Mouse (Mus musculus) hindbrain, embryonic 12.5 days (tissue): Measurements from ENCODE around the gene Cdk8. TPM values are rescaled to one million over a fixed set of nuclear protein-coding genes. Genes with fewer than 3 reads are reported as not detected.

Experiments
- ATAC-seq: fragments of 200-750 bp; cut with Nextera tagmentation; 2 replicates; pipeline ENCODE4 v1.8.0; 2017; ENCODE audit warnings: moderate TSS enrichment; ENCODE audit not compliant: low FRiP score
- H3K27ac ChIP-seq: fragments of 300-500 bp; sonication (generic); 2 replicates; pipeline ENCODE4 v1.5.1; 2016; ENCODE audit warnings: mild to moderate bottlenecking
- H3K27me3 ChIP-seq: fragments of 300-500 bp; sonication (generic); 2 replicates; pipeline ENCODE4 v1.6.1; 2016; ENCODE audit warnings: mild to moderate bottlenecking
- H3K36me3 ChIP-seq: fragments of 300-500 bp; sonication (generic); 2 replicates; pipeline ENCODE4 v1.6.1; 2016; ENCODE audit warnings: mild to moderate bottlenecking
- H3K4me1 ChIP-seq: fragments of 300-500 bp; sonication (generic); 2 replicates; pipeline ENCODE4 v1.6.1; 2016
- H3K4me2 ChIP-seq: fragments of 300-500 bp; sonication (generic); replicated peaks from 2 replicates; pipeline ENCODE4 v1.6.1; 2016; ENCODE audit warnings: mild to moderate bottlenecking
- H3K4me3 ChIP-seq: fragments of 300-500 bp; sonication (generic); 2 replicates; pipeline ENCODE4 v1.5.1; 2016; ENCODE audit warnings: mild to moderate bottlenecking
- H3K9ac ChIP-seq: fragments of 300-500 bp; sonication (generic); 2 replicates; pipeline ENCODE4 v1.6.1; 2016; ENCODE audit warnings: mild to moderate bottlenecking, moderate library complexity
- H3K9me3 ChIP-seq: fragments of 300-500 bp; sonication (generic); replicated peaks from 2 replicates; pipeline ENCODE4 v1.6.1; 2016; ENCODE audit warnings: mild to moderate bottlenecking
- WGBS: fragments of 180-500 bp; shearing (Covaris S2); methylation state at CpG from one replicate; pipeline ENCODE4 v1.1.7; 2016; 5-methylcytosine and 5-hydroxymethylcytosine counted together
- polyA plus RNA-seq: library from polyadenylated mRNA; unstranded; fragments of >200 nt; fragmentation: Nextera tagmentation; extraction: Ambion mirVana; gene quantifications from 2 replicates; pipeline ENCODE4 v1.2.1, GENCODE M21; 2016

Cdk8 gene
- polyA plus RNA-seq, 1 experiment from 2014 or later = 32.6 TPM

DNA sequence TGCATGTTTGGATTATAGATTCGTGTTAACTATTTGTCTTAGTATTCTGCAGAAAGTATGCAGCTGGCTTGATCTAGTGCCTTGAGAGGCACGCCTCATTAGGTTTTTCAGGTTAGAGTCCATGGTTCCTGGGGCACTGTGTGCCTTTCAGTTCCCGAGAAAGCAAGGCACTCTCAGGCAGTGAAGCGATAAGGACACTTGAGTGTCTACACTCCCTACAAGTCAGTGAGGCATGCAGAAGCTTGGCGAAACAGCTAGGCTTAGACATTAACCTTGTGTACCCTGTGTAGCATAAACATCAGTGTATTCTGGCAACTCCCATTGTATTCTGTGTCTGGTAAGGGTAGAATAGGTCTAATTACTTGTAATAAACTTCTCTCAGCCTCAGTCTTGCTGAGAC lies 25.5 kb upstream of the Cdk8 start:
- H3K4me2 ChIP-seq = no peak overlapping the region
- no peaks in the 10 kb centered on the region for H3K27me3 ChIP-seq
- no peaks in the 10 kb centered on the region for H3K4me1 ChIP-seq
- no peak overlapping the region for H3K4me3 ChIP-seq
- no peak for ATAC-seq
- H3K9me3 ChIP-seq = 0 out of 2 replicates have a peak, but pooled peaks cover 4% of the 10 kb centered on the region
- no peak overlapping the region for H3K27ac ChIP-seq
- H3K36me3 ChIP-seq = peaks cover 82% of the 10 kb centered on the region
- H3K9ac ChIP-seq = no peak overlapping the region
- 94% methylated on average over 5 of the region's 5 CpGs for WGBS

DNA sequence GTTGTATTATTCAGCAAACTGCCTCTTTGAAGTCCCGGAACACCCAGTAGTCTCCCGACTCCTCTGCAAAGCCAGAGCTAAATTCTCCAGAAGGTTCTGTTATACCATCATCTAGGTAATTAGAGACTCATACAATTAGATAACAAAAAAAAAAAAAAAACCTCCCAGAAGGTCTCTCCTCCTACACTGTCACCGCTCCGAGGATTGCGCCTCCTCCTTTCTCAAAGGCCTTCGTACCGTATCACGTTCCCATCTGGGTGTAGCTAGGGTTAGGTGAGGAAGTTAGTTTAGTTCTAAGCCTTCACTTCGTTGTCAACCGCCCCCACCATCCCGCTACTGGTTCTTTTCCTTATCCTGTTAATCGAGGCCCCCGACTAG lies 10.5 kb upstream of the Cdk8 start:
- 10% methylated on average over 13 of the region's 13 CpGs for WGBS
- Histone ChIP-seq H3K27ac (peak overlapping the region; percentile 97; the same call in 1 of the 2 replicates), H3K27me3 (no peaks in the 10 kb centered on the region), H3K36me3 (peaks cover 26% of the 10 kb centered on the region), H3K4me2 (peak overlapping the region; percentile 51), H3K4me1 (peaks cover 9% of the 10 kb centered on the region), H3K9ac (peak overlapping the region; percentile 73), H3K4me3 (peak overlapping the region; percentile 74), H3K9me3 (no peaks in the 10 kb centered on the region)
- ATAC-seq = peak; percentile 66

- Histone ChIP-seq H3K4me2 (peak within 1 kb of the TSS; percentile 51), H3K4me1 (peaks cover 9% of the 10 kb centered on the region), H3K9ac (peak within 1 kb of the TSS; percentile 73), H3K27ac (peak within 1 kb of the TSS; percentile 97), H3K36me3 (peaks cover 20% of the 10 kb centered on the region), H3K27me3 (no peaks in the 10 kb centered on the region), H3K4me3 (peak within 1 kb of the TSS; percentile 74), H3K9me3 (no peaks in the 10 kb centered on the region)
- ATAC-seq = peak; percentile 100
- under 1% methylated on average over 65 of the region's 67 CpGs for WGBS
Observed at GRCm38 (mm10) chr5:146220879-146221714, 9.9 kb upstream of the Cdk8 start, which contains the start of gene Rnf6. Gene Rnf6 (minus strand): TSS chr5:146221555.

- Histone ChIP-seq H3K4me2 (peak overlapping the region; percentile 51), H3K27ac (peak overlapping the region; percentile 97), H3K36me3 (peaks cover 18% of the 10 kb centered on the region), H3K4me1 (peaks cover 9% of the 10 kb centered on the region), H3K4me3 (peak overlapping the region; percentile 74), H3K9me3 (no peaks in the 10 kb centered on the region), H3K27me3 (no peaks in the 10 kb centered on the region), H3K9ac (peak overlapping the region; percentile 73)
- WGBS = 38% methylated on average over 6 of the region's 6 CpGs
- ATAC-seq = no peak
Observed at GRCm38 (mm10) chr5:146221722-146222121, 9.3 kb upstream of the Cdk8 start.

DNA sequence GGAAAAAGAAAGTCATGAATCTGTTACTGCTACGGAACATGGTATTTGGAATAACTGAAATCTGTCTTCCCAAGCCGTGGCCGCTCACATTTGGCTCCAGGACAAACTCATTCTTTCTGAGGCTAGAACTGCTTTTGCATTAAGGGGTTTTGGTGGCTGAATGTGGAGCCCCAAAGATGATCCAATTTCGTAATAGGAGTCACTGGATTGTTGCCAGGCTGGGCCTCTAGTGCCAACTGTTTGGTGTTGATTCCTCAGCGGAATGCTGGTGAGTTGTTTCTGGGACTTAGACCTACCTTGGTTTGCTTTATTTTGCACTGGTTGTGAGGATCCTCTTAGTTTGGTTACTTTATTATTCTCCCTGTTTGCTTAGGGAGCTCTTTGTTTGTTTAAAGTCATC lies 7.2 kb upstream of the Cdk8 start:
- Histone ChIP-seq H3K9ac (no peak overlapping the region), H3K36me3 (peaks cover 5% of the 10 kb centered on the region; the same call in 1 of the 2 replicates), H3K4me3 (no peak overlapping the region), H3K4me1 (peaks cover 9% of the 10 kb centered on the region), H3K9me3 (no peaks in the 10 kb centered on the region), H3K27me3 (no peaks in the 10 kb centered on the region), H3K27ac (no peak overlapping the region), H3K4me2 (no peak overlapping the region)
- ATAC-seq = no peak
- 84% methylated on average over 5 of the region's 5 CpGs for WGBS

DNA sequence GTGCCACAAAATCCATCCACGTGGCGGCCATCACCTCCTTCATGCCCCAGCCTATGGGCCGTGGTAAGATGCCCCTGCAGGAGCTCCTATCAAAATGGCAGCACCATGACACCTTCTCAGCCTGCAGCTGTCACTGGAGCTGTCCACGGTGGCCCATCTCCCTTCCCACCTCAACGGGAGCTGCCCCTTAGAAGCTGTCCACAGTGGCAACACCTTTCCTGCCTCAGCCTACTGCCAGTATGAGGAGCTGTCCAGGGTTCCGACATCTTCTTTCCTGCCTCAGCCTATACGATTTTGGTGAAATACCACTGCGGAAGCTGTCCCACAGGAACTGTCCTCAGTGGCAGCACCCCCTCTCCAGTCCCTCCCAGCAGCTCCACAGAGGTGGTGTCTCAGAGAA lies 3.5 kb upstream of the Cdk8 start:
- Histone ChIP-seq H3K36me3 (no peaks in the 10 kb centered on the region), H3K4me3 (no peak overlapping the region), H3K27ac (no peak overlapping the region), H3K9me3 (no peaks in the 10 kb centered on the region), H3K4me1 (peaks cover 5% of the 10 kb centered on the region; the same call in 1 of the 2 replicates), H3K4me2 (no peak overlapping the region), H3K9ac (no peak overlapping the region), H3K27me3 (no peaks in the 10 kb centered on the region)
- 88% methylated on average over 8 of the region's 8 CpGs for WGBS
- ATAC-seq = no peak

- Histone ChIP-seq H3K27me3 (no peaks in the 10 kb centered on the region), H3K4me3 (peak overlapping the region; percentile 98), H3K27ac (peak overlapping the region; percentile 98), H3K4me2 (peak overlapping the region; percentile 55), H3K9ac (peak overlapping the region; percentile 96), H3K9me3 (no peaks in the 10 kb centered on the region), H3K36me3 (no peaks in the 10 kb centered on the region), H3K4me1 (peaks cover 17% of the 10 kb centered on the region)
- WGBS = 59% methylated on average over 17 of the region's 17 CpGs
- ATAC-seq = peak; percentile 11; the same call in 1 of the 2 replicates
Observed at GRCm38 (mm10) chr5:146229869-146230650, 970 bp upstream of the Cdk8 start.

- H3K9ac ChIP-seq = peak overlapping the region; percentile 96
- ATAC-seq = no peak
- no peaks in the 10 kb centered on the region for H3K27me3 ChIP-seq
- peak overlapping the region; percentile 81 for H3K4me2 ChIP-seq
- H3K4me1 ChIP-seq = peaks cover 17% of the 10 kb centered on the region
- peak overlapping the region; percentile 98 for H3K27ac ChIP-seq
- no peaks in the 10 kb centered on the region for H3K9me3 ChIP-seq
- no peaks in the 10 kb centered on the region for H3K36me3 ChIP-seq
- H3K4me3 ChIP-seq = peak overlapping the region; percentile 98
- under 1% methylated on average over 19 of the region's 19 CpGs for WGBS
Observed at GRCm38 (mm10) chr5:146231655-146231996, 596 bp downstream of the Cdk8 start.

DNA sequence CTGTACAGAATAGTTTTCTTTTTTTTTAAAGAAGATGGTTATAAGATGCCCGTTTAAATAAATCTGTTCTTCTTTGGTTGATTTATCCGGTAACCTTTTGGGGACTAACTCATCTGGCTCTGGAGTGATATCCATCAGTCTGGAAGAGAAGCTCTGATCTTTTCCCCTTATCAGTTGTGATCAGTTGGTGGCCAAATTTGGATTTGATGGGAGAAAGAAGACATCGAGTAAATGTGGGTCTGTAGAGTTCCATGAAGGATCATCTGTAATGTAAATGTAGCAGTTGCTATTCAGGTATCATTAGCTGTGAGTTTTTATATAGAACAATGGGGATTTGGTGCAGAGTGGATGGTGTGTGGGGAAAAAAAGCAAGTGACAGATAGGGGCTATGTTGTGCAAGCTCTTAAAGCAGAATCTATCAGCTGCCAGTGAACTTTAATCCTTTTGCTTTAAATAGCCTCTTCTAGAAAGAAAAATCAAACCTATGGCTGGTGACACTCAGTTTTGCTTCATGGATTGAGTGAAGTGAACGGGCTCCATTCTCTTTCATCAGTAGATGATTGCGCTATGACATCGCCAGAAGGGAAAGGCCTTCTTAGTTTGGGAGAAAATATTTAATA lies 1.1 kb downstream of the Cdk8 start:
- 40% methylated on average over 6 of the region's 6 CpGs for WGBS
- Histone ChIP-seq H3K9ac (peak overlapping the region; percentile 96), H3K4me2 (peak overlapping the region; percentile 81), H3K27me3 (no peaks in the 10 kb centered on the region), H3K9me3 (no peaks in the 10 kb centered on the region), H3K4me3 (peak overlapping the region; percentile 98), H3K27ac (no peak overlapping the region), H3K4me1 (peaks cover 17% of the 10 kb centered on the region), H3K36me3 (no peaks in the 10 kb centered on the region)
- no peak for ATAC-seq

DNA sequence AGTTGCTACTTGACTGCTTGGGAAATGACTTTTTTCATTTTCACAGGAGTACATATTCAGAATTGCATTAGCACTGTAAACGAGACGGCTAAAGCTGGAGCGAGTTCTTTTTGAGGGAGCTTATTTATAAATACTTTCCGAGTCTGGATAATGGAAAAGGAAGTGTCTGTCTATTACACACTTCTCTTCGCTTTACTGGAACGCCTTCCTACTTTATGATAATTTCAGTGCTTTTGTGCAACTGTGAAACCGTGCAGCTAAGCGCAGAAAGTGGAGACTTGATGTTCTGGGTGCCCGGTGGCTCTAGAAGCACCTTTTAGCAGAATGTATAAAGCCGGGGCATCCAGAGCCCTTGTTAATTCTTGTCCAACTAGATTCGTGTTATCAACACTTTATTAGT lies 1.8 kb downstream of the Cdk8 start:
- no peaks in the 10 kb centered on the region for H3K9me3 ChIP-seq
- peak overlapping the region; percentile 98 for H3K4me3 ChIP-seq
- H3K4me1 ChIP-seq = peaks cover 17% of the 10 kb centered on the region
- no peaks in the 10 kb centered on the region for H3K27me3 ChIP-seq
- no peak overlapping the region for H3K27ac ChIP-seq
- H3K9ac ChIP-seq = peak overlapping the region; percentile 54
- ATAC-seq = no peak
- 77% methylated on average over 11 of the region's 11 CpGs for WGBS
- H3K36me3 ChIP-seq = no peaks in the 10 kb centered on the region
- H3K4me2 ChIP-seq = peak overlapping the region; percentile 81

- Histone ChIP-seq H3K9me3 (no peaks in the 10 kb centered on the region), H3K4me1 (peaks cover 17% of the 10 kb centered on the region), H3K9ac (no peak overlapping the region), H3K27me3 (no peaks in the 10 kb centered on the region), H3K36me3 (no peaks in the 10 kb centered on the region), H3K4me3 (no peak overlapping the region), H3K4me2 (no peak overlapping the region), H3K27ac (no peak overlapping the region)
- no peak for ATAC-seq
- 83% methylated on average over 1 of the region's 1 CpGs for WGBS
Observed at GRCm38 (mm10) chr5:146234336-146234735, 3.3 kb downstream of the Cdk8 start.

DNA sequence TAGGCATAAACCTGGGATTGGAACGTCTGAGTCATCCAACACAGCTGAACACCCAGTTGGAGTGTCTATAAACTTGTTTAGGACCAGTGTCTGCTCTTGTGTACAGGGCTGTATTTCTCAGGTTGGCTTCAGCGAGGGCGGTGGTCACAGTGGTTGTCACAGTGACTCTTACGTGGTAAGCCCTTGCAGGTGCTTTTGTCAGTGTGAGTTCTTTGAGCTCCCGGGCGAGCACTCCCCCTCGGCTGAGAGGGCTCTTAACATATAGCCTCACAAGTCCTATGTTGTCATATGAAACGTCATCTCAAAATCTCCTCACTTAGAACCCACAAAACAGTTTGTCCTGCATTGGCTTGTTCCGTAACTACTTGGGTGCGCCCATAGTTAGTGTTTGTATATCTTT lies 7.2 kb downstream of the Cdk8 start:
- ATAC-seq = no peak
- Histone ChIP-seq H3K4me1 (peaks cover 6% of the 10 kb centered on the region), H3K9ac (no peak overlapping the region), H3K9me3 (no peaks in the 10 kb centered on the region), H3K4me2 (no peak overlapping the region), H3K27ac (no peak overlapping the region), H3K27me3 (no peaks in the 10 kb centered on the region), H3K36me3 (no peaks in the 10 kb centered on the region), H3K4me3 (no peak overlapping the region)
- 91% methylated on average over 10 of the region's 10 CpGs for WGBS
